Mouse (Mus musculus): ENCODE data around the gene Med12l. TPM values are rescaled to one million over a fixed set of nuclear protein-coding genes. Genes with fewer than 3 reads are reported as not detected.

The Med12l gene
- polyA plus RNA-seq, 1 experiment from 2014 or later: 6.2 TPM

DNA sequence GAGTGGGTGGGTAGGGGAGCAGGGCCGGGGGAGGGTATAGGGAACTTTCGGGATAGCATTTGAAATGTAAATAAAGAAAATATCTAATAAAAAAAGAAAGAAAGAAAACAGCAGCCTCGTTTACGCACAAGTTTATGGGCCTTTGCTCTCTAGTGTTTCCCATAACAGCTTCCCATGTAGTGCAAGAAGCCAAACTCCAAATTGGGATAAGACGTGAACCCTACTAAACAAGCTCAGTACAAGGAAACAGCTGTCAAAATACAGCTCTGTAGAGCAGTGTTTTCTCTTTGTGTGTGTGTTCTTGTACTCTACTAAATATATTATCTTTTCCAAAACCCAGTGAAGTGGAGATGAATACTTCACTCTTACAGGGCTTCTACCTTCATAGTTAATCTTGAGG is 139.6 kb downstream of the Med12l start:
- H3K9me3 ChIP-seq (replicated peaks; ENCODE audit: control insufficient read depth, low read length): no peaks in the 10 kb centered on the region
- H3K27ac ChIP-seq (ENCODE audit: low read depth, low read length): no peak overlapping the region
- no peak for ATAC-seq (replicated peaks; ENCODE audit: insufficient number of reproducible peaks, low FRiP score, low TSS enrichment)
- no peak overlapping the region for H3K4me2 ChIP-seq
- H3K4me1 ChIP-seq (ENCODE audit: control insufficient read depth, insufficient read depth, low read length): peaks cover 13% of the 10 kb centered on the region; the same call in 1 of the 2 replicates
- no peak overlapping the region for H3K9ac ChIP-seq (ENCODE audit: low read depth, low read length)
- H3K36me3 ChIP-seq (ENCODE audit: control insufficient read depth, insufficient read depth, low read length): no peaks in the 10 kb centered on the region
- H3K4me3 ChIP-seq (ENCODE audit: low read depth, low read length): no peak overlapping the region
- 68% methylated on average over 5 of the region's 5 CpGs for WGBS (ENCODE audit: insufficient replicate concordance)
- no peaks in the 10 kb centered on the region for H3K27me3 ChIP-seq (ENCODE audit: control insufficient read depth, insufficient read depth, low read length)

DNA sequence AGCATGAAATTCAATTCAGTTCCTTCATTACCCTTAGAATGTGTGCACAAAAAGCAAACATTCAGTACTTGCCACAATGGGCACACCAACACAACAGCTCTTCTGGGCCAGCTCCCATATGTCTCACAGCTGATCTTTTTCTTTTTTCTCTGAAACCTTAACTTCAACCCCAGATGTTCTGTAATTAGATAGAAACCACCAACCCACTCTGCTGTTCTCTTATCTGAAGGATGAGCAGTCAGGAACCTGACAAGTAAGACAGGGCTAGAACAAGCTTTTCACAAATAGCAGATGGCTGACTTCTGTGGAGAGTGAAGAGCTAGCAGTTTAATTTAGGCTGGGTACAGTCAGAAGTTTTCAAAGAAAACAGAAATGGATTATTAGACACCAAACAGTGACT is 144.0 kb downstream of the Med12l start:
- no peak overlapping the region for H3K9ac ChIP-seq (ENCODE audit: low read depth, low read length)
- H3K4me2 ChIP-seq: no peak overlapping the region
- H3K36me3 ChIP-seq (ENCODE audit: control insufficient read depth, insufficient read depth, low read length): no peaks in the 10 kb centered on the region
- H3K27ac ChIP-seq (ENCODE audit: low read depth, low read length): no peak overlapping the region
- ATAC-seq (replicated peaks; ENCODE audit: insufficient number of reproducible peaks, low FRiP score, low TSS enrichment): no peak
- H3K4me3 ChIP-seq (ENCODE audit: low read depth, low read length): no peak overlapping the region
- H3K9me3 ChIP-seq (replicated peaks; ENCODE audit: control insufficient read depth, low read length): no peaks in the 10 kb centered on the region
- H3K4me1 ChIP-seq (ENCODE audit: control insufficient read depth, insufficient read depth, low read length): no peaks in the 10 kb centered on the region
- no peaks in the 10 kb centered on the region for H3K27me3 ChIP-seq (ENCODE audit: control insufficient read depth, insufficient read depth, low read length)

DNA sequence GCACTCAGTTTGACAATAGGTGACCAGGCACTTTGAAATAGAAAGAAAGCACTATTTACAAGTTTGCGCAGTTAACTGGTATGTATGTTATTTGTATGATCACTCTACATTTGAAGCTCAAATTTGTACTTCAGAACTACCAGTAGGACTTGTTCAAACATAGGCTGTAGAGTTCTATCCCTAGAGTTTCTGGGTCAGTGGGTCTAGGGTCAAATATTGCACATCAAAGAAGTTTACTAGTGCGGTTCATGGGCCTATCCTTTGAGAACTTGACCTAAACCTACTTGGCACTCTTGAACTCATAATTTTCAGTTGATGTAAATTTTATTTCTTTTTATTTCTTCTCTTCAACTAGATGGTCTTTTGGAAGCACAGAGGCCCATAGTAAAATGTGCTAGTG is 145.0 kb downstream of the Med12l start:
- 88% methylated on average over 2 of the region's 2 CpGs for whole genome bisulfite sequencing (ENCODE audit: insufficient replicate concordance)
- no peaks in the 10 kb centered on the region for H3K4me1 ChIP-seq (ENCODE audit: control insufficient read depth, insufficient read depth, low read length)
- H3K9ac ChIP-seq (ENCODE audit: low read depth, low read length): no peak overlapping the region
- no peak overlapping the region for H3K4me2 ChIP-seq
- no peak overlapping the region for H3K4me3 ChIP-seq (ENCODE audit: low read depth, low read length)
- no peaks in the 10 kb centered on the region for H3K27me3 ChIP-seq (ENCODE audit: control insufficient read depth, insufficient read depth, low read length)
- no peak for ATAC-seq (replicated peaks; ENCODE audit: insufficient number of reproducible peaks, low FRiP score, low TSS enrichment)
- H3K9me3 ChIP-seq (replicated peaks; ENCODE audit: control insufficient read depth, low read length): no peaks in the 10 kb centered on the region
- H3K27ac ChIP-seq (ENCODE audit: low read depth, low read length): no peak overlapping the region
- no peaks in the 10 kb centered on the region for H3K36me3 ChIP-seq (ENCODE audit: control insufficient read depth, insufficient read depth, low read length)

DNA sequence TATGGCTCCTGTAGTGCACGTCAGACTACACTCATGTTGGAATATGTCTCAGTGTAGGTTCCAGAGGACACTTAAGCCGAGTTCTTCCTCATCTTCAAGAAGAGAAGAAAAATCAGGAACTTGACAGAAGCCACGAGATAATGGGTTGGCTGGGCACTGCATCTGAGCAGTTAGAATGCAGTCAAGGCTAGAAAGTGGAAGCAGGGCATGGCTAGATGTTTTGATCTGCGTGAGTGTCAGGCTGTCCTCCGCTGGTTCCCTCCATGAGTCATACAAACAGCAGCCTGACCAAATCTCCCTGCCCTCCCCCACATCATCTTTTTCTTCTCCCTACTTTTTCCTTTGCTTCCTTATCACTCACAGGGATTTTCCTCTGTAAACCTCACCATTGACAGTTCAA is 147.8 kb downstream of the Med12l start, which contains the start of gene P2ry14:
TSS of gene P2ry14 (minus strand) at position 195 of the 400 bp plus-strand sequence.
- no peak within 1 kb of the TSS for H3K4me3 ChIP-seq (ENCODE audit: low read depth, low read length)
- no peak within 1 kb of the TSS for H3K27ac ChIP-seq (ENCODE audit: low read depth, low read length)
- no peaks in the 10 kb centered on the region for H3K36me3 ChIP-seq (ENCODE audit: control insufficient read depth, insufficient read depth, low read length)
- 56% methylated on average over 5 of the region's 5 CpGs for WGBS (ENCODE audit: insufficient replicate concordance)
- H3K9ac ChIP-seq (ENCODE audit: low read depth, low read length): no peak within 1 kb of the TSS
- no peak for ATAC-seq (replicated peaks; ENCODE audit: insufficient number of reproducible peaks, low FRiP score, low TSS enrichment)
- no peak within 1 kb of the TSS for H3K4me2 ChIP-seq
- no peaks in the 10 kb centered on the region for H3K9me3 ChIP-seq (replicated peaks; ENCODE audit: control insufficient read depth, low read length)
- H3K4me1 ChIP-seq (ENCODE audit: control insufficient read depth, insufficient read depth, low read length): no peaks in the 10 kb centered on the region
- no peaks in the 10 kb centered on the region for H3K27me3 ChIP-seq (ENCODE audit: control insufficient read depth, insufficient read depth, low read length)

DNA sequence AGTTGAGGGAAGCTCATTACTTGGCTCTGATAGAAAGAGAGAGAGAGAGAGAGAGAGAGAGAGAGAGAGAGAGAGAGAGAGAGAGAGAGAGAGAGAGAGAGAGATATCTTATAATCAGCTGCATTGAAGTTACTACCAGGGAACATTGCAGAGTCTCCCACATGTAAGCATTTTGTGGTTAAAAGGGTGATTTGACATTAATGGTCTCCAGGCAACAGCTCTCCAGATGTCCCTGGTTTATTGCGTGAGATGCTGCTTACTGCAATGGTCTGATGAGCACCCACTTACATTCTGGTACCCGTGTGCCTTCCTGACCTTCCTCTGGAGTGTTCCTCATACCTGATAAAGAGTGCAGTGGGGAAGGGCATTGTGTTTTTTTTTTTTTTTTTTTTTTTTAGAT is 149.3 kb downstream of the Med12l start:
- Histone ChIP-seq H3K4me3 (ENCODE audit: low read depth, low read length) (no peak overlapping the region), H3K27me3 (ENCODE audit: control insufficient read depth, insufficient read depth, low read length) (no peaks in the 10 kb centered on the region), H3K36me3 (ENCODE audit: control insufficient read depth, insufficient read depth, low read length) (no peaks in the 10 kb centered on the region), H3K9me3 (replicated peaks; ENCODE audit: control insufficient read depth, low read length) (no peaks in the 10 kb centered on the region), H3K27ac (ENCODE audit: low read depth, low read length) (no peak overlapping the region), H3K4me2 (no peak overlapping the region), H3K4me1 (ENCODE audit: control insufficient read depth, insufficient read depth, low read length) (no peaks in the 10 kb centered on the region), H3K9ac (ENCODE audit: low read depth, low read length) (no peak overlapping the region)
- 81% methylated on average over 2 of the region's 2 CpGs for WGBS (ENCODE audit: insufficient replicate concordance)
- ATAC-seq (replicated peaks; ENCODE audit: insufficient number of reproducible peaks, low FRiP score, low TSS enrichment): no peak

DNA sequence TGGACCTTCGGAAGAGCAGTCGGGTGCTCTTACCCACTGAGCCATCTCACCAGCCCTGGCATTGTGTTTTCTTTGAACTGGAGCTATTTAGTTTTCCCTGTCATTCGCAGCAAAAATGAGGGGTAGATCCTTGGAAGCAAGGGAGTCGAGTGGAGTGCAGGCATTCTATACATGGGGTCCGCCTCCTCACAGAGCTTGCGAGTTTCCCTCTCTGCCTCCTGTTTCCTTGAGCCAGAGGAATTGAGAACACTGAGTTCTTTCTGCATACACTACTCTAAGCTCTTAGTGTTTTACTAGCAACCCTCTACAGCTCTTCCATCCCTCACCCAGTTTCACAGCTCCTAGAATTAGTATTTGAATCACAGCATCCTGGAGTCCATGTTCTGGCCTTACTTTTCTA is 149.8 kb downstream of the Med12l start:
- H3K4me1 ChIP-seq (ENCODE audit: control insufficient read depth, insufficient read depth, low read length): no peaks in the 10 kb centered on the region
- no peak overlapping the region for H3K9ac ChIP-seq (ENCODE audit: low read depth, low read length)
- 84% methylated on average over 6 of the region's 6 CpGs for WGBS (ENCODE audit: insufficient replicate concordance)
- H3K36me3 ChIP-seq (ENCODE audit: control insufficient read depth, insufficient read depth, low read length): no peaks in the 10 kb centered on the region
- no peak overlapping the region for H3K27ac ChIP-seq (ENCODE audit: low read depth, low read length)
- H3K27me3 ChIP-seq (ENCODE audit: control insufficient read depth, insufficient read depth, low read length): no peaks in the 10 kb centered on the region
- no peak overlapping the region for H3K4me3 ChIP-seq (ENCODE audit: low read depth, low read length)
- ATAC-seq (replicated peaks; ENCODE audit: insufficient number of reproducible peaks, low FRiP score, low TSS enrichment): no peak
- H3K9me3 ChIP-seq (replicated peaks; ENCODE audit: control insufficient read depth, low read length): no peaks in the 10 kb centered on the region
- H3K4me2 ChIP-seq: no peak overlapping the region

DNA sequence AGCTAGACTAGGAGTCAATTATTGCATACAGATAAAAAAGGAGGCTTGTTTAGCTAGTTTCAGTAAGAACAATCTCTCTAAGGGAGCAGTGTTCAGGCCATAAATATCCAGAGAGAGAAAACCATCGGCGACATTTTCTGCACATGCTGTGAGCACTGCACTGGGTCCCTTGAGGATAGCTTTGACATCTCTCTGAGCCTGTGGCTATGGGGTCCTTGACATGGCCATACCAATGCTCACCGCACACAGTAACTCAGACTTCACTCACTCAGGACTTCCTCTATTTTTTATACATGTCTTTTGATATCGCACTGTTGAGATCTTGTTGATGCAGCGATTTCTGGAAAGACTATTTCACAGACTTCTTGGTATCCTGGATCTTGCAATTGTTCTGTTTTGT is 151.4 kb downstream of the Med12l start:
- WGBS (ENCODE audit: insufficient replicate concordance): 90% methylated on average over 5 of the region's 5 CpGs
- Histone ChIP-seq H3K4me3 (ENCODE audit: low read depth, low read length) (no peak overlapping the region), H3K9me3 (replicated peaks; ENCODE audit: control insufficient read depth, low read length) (no peaks in the 10 kb centered on the region), H3K4me2 (no peak overlapping the region), H3K9ac (ENCODE audit: low read depth, low read length) (no peak overlapping the region), H3K27me3 (ENCODE audit: control insufficient read depth, insufficient read depth, low read length) (no peaks in the 10 kb centered on the region), H3K36me3 (ENCODE audit: control insufficient read depth, insufficient read depth, low read length) (no peaks in the 10 kb centered on the region), H3K4me1 (ENCODE audit: control insufficient read depth, insufficient read depth, low read length) (no peaks in the 10 kb centered on the region), H3K27ac (ENCODE audit: low read depth, low read length) (no peak overlapping the region)
- no peak for ATAC-seq (replicated peaks; ENCODE audit: insufficient number of reproducible peaks, low FRiP score, low TSS enrichment)

DNA sequence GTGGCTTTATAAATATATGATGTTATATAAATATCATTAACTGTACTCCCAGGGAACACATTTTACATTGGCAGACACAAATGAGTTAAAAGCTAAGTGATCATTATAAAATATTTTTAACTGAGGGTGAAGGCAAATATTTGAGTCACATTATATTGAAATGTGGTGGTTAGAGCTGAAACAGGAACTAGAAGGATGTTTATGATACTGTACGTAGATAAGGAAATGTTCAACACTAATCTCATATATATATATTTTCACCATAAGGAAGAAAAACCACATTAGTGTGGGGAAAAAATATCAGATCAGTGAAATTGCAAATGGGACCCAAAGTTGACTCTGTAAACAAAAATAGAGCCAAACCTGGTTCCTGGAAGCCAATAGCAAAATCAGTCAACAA is 154.8 kb downstream of the Med12l start:
- Histone ChIP-seq H3K4me1 (ENCODE audit: control insufficient read depth, insufficient read depth, low read length) (no peaks in the 10 kb centered on the region), H3K9me3 (replicated peaks; ENCODE audit: control insufficient read depth, low read length) (no peaks in the 10 kb centered on the region)
- ATAC-seq (replicated peaks; ENCODE audit: insufficient number of reproducible peaks, low FRiP score, low TSS enrichment): no peak

DNA sequence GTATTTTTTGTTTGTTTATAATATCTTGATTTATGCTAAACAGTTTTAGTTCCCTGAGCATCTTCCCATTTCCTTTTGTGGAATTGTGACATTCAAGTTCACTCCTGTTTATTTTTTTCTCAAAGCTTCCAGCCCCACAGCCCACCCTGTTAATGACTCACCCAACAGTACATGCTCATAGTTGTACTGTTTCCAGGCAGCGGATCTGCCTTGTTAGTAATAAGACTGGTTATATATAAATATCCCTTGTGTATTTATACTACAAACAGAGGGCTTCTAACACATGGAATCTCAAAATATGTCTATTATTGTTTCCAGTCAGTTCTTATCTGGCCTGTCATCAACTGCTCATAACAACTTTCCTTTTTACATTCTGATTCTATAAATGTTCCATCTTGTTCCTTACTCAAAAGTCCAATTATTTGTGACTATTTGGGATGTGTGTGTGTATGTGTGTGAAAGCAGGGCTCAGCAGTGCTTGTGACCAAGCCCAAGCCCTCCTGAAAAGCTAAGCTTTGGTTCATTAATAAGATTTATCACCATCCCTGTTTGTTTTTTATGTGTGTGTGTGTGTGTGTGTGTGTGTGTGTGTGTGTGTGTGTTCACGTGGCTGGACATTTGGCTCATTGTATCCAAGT is 161.9 kb downstream of the Med12l start:
- Histone ChIP-seq H3K9ac (ENCODE audit: low read depth, low read length) (no peak overlapping the region), H3K36me3 (ENCODE audit: control insufficient read depth, insufficient read depth, low read length) (no peaks in the 10 kb centered on the region), H3K27me3 (ENCODE audit: control insufficient read depth, insufficient read depth, low read length) (no peaks in the 10 kb centered on the region), H3K27ac (ENCODE audit: low read depth, low read length) (no peak overlapping the region), H3K4me1 (ENCODE audit: control insufficient read depth, insufficient read depth, low read length) (peaks cover 8% of the 10 kb centered on the region), H3K4me2 (no peak overlapping the region), H3K9me3 (replicated peaks; ENCODE audit: control insufficient read depth, low read length) (no peaks in the 10 kb centered on the region), H3K4me3 (ENCODE audit: low read depth, low read length) (no peak overlapping the region)
- 84% methylated on average over 2 of the region's 2 CpGs for WGBS (ENCODE audit: insufficient replicate concordance)
- ATAC-seq (replicated peaks; ENCODE audit: insufficient number of reproducible peaks, low FRiP score, low TSS enrichment): no peak

More for the DNA sequence above, 154.8 kb downstream of the Med12l start:
- Histone ChIP-seq H3K9ac (ENCODE audit: low read depth, low read length) (no peak overlapping the region), H3K4me3 (ENCODE audit: low read depth, low read length) (no peak overlapping the region), H3K4me2 (no peak overlapping the region), H3K27ac (ENCODE audit: low read depth, low read length) (no peak overlapping the region), H3K36me3 (ENCODE audit: control insufficient read depth, insufficient read depth, low read length) (no peaks in the 10 kb centered on the region), H3K27me3 (ENCODE audit: control insufficient read depth, insufficient read depth, low read length) (no peaks in the 10 kb centered on the region)
- 89% methylated on average over 1 of the region's 1 CpGs for WGBS (ENCODE audit: insufficient replicate concordance)

Measured in heart, embryonic 11.5 days (tissue).